Mouse (Mus musculus) forebrain, embryonic 12.5 days (tissue): ENCODE measurements around the gene Hist1h2be. TPM values are rescaled to one million over a fixed set of nuclear protein-coding genes. Genes with fewer than 3 reads are reported as not detected.
"Not testable (repeated sequence)": the region's sequence is repeated elsewhere in the genome, so short reads cannot be mapped to it uniquely, and the experiment has no call there.

Experiments used
- ATAC-seq: fragments of 200-750 bp; cut with Nextera tagmentation; 2 replicates; pipeline ENCODE4 v1.8.0; 2017; ENCODE audit warnings: moderate TSS enrichment; ENCODE audit not compliant: low FRiP score
- H3K27ac ChIP-seq: fragments of 300-500 bp; sonication (generic); 2 replicates; pipeline ENCODE4 v1.5.1; 2016; ENCODE audit warnings: mild to moderate bottlenecking
- H3K27me3 ChIP-seq: fragments of 300-500 bp; sonication (generic); 2 replicates; pipeline ENCODE4 v1.6.1; 2016; ENCODE audit warnings: mild to moderate bottlenecking
- H3K36me3 ChIP-seq: fragments of 300-500 bp; sonication (generic); replicated peaks from 2 replicates; pipeline ENCODE4 v1.6.1; 2016; ENCODE audit warnings: mild to moderate bottlenecking
- H3K4me1 ChIP-seq: fragments of 300-500 bp; sonication (generic); 2 replicates; pipeline ENCODE4 v1.6.1; 2016
- H3K4me2 ChIP-seq: fragments of 300-500 bp; sonication (generic); 2 replicates; pipeline ENCODE4 v1.6.1; 2016; ENCODE audit warnings: mild to moderate bottlenecking, moderate library complexity
- H3K4me3 ChIP-seq: fragments of 300-500 bp; sonication (generic); replicated peaks from 2 replicates; pipeline ENCODE4 v1.5.1; 2016; ENCODE audit warnings: mild to moderate bottlenecking
- H3K9ac ChIP-seq: fragments of 300-500 bp; sonication (generic); 2 replicates; pipeline ENCODE4 v1.6.1; 2016; ENCODE audit warnings: mild to moderate bottlenecking
- H3K9me3 ChIP-seq: fragments of 300-500 bp; sonication (generic); 2 replicates; pipeline ENCODE4 v1.6.1; 2016
- WGBS: fragments of 180-500 bp; shearing (Covaris S2); methylation state at CpG from one replicate; pipeline ENCODE4 v1.1.7; 2016; 5-methylcytosine and 5-hydroxymethylcytosine counted together
- polyA plus RNA-seq: library from polyadenylated mRNA; unstranded; fragments of >200 nt; fragmentation: Nextera tagmentation; extraction: Ambion mirVana; gene quantifications from 2 replicates; pipeline ENCODE4 v1.2.1, GENCODE M21; 2016

Gene Hist1h2be
- polyA plus RNA-seq, 1 experiment from 2014 or later = 3.7 TPM

GRCm38 (mm10) chr13:23562699-23563462 lies 58.0 kb downstream of the Hist1h2be start:
- Histone ChIP-seq H3K4me3 (peak overlapping the region; percentile 44), H3K36me3 (no peaks in the 10 kb centered on the region), H3K27me3 (no peaks in the 10 kb centered on the region), H3K4me1 (no peaks in the 10 kb centered on the region; the same call in 1 of the 2 replicates), H3K9me3 (no peaks in the 10 kb centered on the region), H3K27ac (peak overlapping the region; percentile 99), H3K9ac (peak overlapping the region; percentile 48), H3K4me2 (peak overlapping the region; percentile 64)
- ATAC-seq = peak; percentile 57
- 2% methylated on average over 18 of the region's 18 CpGs for WGBS

DNA sequence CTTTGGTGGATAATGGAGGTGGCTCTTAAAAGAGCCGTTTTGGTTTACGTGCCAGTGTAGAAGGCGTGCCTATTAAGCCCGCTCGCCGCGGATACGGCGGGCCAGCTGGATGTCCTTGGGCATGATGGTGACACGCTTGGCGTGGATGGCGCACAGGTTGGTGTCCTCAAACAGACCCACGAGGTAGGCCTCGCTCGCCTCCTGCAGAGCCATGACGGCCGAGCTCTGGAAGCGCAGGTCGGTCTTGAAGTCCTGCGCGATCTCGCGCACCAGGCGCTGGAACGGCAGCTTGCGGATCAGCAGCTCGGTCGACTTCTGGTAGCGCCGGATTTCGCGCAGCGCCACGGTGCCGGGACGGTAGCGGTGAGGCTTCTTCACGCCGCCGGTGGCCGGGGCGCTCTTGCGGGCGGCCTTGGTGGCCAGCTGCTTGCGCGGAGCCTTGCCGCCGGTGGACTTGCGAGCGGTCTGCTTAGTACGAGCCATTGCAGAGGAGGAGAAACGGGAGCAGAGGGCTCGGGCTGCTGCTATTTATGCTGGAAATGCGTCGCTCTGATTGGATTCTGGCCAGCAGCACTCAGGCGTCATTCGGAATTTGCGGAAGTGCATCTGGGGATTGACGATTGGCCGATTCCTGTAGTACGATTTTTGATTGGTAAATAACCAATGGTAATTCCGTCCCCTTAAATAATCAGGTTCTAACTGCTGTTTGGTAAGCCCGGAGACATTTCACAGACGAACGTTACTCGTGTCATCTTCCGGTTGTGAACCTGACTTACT lies 58.9 kb downstream of the Hist1h2be start, which contains the start of gene Hist1h3e:
Hist1h3e (minus strand) TSS at position 487 of the 777 bp plus-strand sequence.
- H3K36me3 ChIP-seq, H3K9me3 ChIP-seq, H3K27me3 ChIP-seq, H3K4me1 ChIP-seq: not testable (repeated sequence)
- peak; percentile 98 for ATAC-seq
- H3K4me2 ChIP-seq = peak within 1 kb of the TSS; percentile 64
- peak within 1 kb of the TSS; percentile 99 for H3K27ac ChIP-seq
- H3K4me3 ChIP-seq = peak within 1 kb of the TSS; percentile 44
- WGBS = under 1% methylated on average over 48 of the region's 67 CpGs
- H3K9ac ChIP-seq = peak within 1 kb of the TSS; percentile 63

- not testable (repeated sequence) for H3K36me3 ChIP-seq, H3K9me3 ChIP-seq, ATAC-seq, H3K27me3 ChIP-seq, H3K4me1 ChIP-seq
- Histone ChIP-seq H3K27ac (peak overlapping the region; percentile 99), H3K4me2 (peak overlapping the region; percentile 64), H3K9ac (peak overlapping the region; percentile 63), H3K4me3 (peak overlapping the region; percentile 44)
- WGBS = 0% methylated on average over 2 of the region's 5 CpGs
These were observed 59.4 kb downstream of the Hist1h2be start for GRCm38 (mm10) chr13:23561531-23561882.

- not testable (repeated sequence) for ATAC-seq, H3K9ac ChIP-seq, H3K4me3 ChIP-seq, H3K36me3 ChIP-seq, H3K9me3 ChIP-seq, H3K4me1 ChIP-seq, H3K27me3 ChIP-seq
- H3K4me2 ChIP-seq = peak overlapping the region; percentile 30
- H3K27ac ChIP-seq = peak overlapping the region; percentile 73; the same call in 1 of the 2 replicates
- WGBS = 24% methylated on average over 2 of the region's 2 CpGs
These were observed 60.2 kb downstream of the Hist1h2be start for GRCm38 (mm10) chr13:23560699-23561098.

- no peaks in the 10 kb centered on the region for H3K36me3 ChIP-seq
- H3K9me3 ChIP-seq = no peaks in the 10 kb centered on the region
- WGBS = 73% methylated on average over 3 of the region's 3 CpGs
- H3K4me3 ChIP-seq = no peak overlapping the region; the same call in 1 of the 2 replicates
- ATAC-seq = no peak
- peak overlapping the region; percentile 93 for H3K4me2 ChIP-seq
- H3K9ac ChIP-seq = no peak overlapping the region
- no peaks in the 10 kb centered on the region for H3K27me3 ChIP-seq
- 0 out of 2 replicates have a peak overlapping the region, but pooled peaks have one; percentile 42 for H3K27ac ChIP-seq
- peaks cover 16% of the 10 kb centered on the region for H3K4me1 ChIP-seq
These were observed 64.0 kb downstream of the Hist1h2be start for GRCm38 (mm10) chr13:23556906-23557305.

DNA sequence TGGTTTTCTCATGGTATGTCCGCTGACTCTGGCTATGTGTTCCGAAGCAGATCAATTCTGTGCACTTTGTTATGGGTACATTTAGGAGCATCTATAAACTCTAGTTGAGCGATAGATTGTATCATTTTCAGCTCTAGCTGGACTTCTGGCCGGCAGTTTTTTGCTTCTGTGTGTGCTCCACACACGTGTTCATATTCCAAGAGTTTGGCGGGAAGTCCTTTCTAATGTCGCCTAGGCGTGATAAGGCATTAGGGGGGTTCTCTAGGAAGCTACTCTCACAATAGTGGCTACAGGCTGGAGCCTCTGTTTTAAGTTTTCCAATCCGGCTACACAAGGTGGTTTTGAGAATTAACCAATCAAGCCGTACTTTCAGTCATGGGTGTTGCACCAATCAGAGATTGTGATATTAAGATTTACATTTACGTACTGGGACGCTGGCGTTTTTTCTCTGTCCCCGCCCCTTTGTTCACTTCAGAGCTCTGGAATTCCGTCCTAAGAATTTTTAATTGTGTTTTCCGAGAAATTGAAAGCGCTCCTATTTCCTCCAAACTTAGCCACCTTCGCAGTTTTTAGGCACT lies 65.0 kb downstream of the Hist1h2be start:
- Histone ChIP-seq H3K36me3 (no peaks in the 10 kb centered on the region), H3K4me1 (peaks cover 18% of the 10 kb centered on the region), H3K9me3 (no peaks in the 10 kb centered on the region), H3K9ac (peak overlapping the region; percentile 89), H3K27ac (peak overlapping the region; percentile 99), H3K4me2 (peak overlapping the region; percentile 93), H3K27me3 (no peaks in the 10 kb centered on the region), H3K4me3 (peak overlapping the region; percentile 56)
- ATAC-seq = peak; percentile 82
- under 1% methylated on average over 18 of the region's 18 CpGs for WGBS

DNA sequence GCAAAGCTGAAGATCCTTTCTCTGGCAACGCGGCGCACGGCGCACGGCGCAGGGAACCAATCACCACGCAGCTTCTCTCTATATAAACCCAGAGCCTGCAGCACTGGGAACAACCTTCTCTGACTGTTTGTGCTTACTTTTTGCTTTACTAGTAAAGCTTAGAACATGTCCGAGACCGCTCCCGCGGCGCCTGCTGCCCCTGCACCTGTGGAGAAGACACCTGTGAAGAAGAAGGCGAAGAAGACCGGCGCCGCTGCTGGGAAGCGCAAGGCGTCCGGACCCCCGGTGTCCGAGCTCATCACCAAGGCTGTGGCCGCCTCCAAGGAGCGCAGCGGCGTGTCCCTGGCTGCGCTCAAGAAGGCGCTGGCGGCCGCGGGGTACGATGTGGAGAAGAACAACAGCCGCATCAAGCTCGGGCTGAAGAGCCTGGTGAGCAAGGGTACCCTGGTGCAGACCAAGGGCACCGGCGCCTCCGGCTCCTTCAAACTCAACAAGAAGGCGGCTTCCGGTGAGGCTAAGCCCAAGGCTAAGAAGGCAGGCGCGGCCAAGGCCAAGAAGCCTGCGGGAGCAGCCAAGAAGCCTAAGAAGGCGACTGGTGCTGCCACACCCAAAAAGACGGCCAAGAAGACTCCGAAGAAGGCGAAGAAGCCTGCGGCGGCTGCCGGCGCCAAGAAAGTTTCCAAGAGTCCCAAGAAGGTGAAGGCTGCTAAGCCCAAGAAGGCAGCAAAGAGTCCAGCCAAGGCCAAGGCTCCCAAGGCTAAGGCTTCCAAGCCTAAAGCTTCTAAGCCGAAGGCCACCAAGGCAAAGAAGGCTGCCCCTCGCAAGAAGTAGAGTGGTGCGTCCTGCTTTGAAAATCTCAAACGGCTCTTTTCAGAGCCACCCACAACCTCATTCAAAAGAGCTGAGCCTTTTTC lies 65.7 kb downstream of the Hist1h2be start:
- under 1% methylated on average over 54 of the region's 54 CpGs for WGBS
- Histone ChIP-seq H3K9me3 (no peaks in the 10 kb centered on the region), H3K4me2 (peak overlapping the region; percentile 93), H3K27ac (peak overlapping the region; percentile 99), H3K36me3 (no peaks in the 10 kb centered on the region), H3K4me1 (peaks cover 23% of the 10 kb centered on the region), H3K9ac (peak overlapping the region; percentile 89), H3K27me3 (no peaks in the 10 kb centered on the region), H3K4me3 (peak overlapping the region; percentile 56)
- ATAC-seq = peak; percentile 88

DNA sequence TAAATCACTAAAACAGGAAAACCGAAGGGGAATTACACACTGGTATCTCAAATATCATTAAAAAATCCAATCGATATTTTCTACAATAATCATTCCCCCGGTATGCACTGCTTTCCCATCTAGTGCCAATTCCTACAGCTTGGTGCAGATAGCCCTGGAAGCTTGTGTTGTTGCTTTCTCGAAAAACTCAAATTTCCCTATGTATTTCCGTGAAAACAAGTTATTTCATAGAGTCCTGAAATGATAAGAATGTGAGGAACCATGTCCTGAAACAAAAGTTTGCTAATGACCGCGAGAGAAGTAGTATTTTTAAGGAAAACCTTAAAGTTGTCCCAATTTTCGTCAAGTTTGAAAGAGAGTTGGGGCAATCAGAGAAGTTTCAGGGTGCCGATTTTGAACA lies 66.5 kb downstream of the Hist1h2be start:
- peak overlapping the region; percentile 56 for H3K4me3 ChIP-seq
- H3K9ac ChIP-seq = peak overlapping the region; percentile 89
- WGBS = 26% methylated on average over 9 of the region's 9 CpGs
- H3K36me3 ChIP-seq = no peaks in the 10 kb centered on the region
- H3K27ac ChIP-seq = peak overlapping the region; percentile 99
- peaks cover 23% of the 10 kb centered on the region for H3K4me1 ChIP-seq
- H3K27me3 ChIP-seq = no peaks in the 10 kb centered on the region
- H3K4me2 ChIP-seq = peak overlapping the region; percentile 93
- no peaks in the 10 kb centered on the region for H3K9me3 ChIP-seq
- no peak for ATAC-seq

DNA sequence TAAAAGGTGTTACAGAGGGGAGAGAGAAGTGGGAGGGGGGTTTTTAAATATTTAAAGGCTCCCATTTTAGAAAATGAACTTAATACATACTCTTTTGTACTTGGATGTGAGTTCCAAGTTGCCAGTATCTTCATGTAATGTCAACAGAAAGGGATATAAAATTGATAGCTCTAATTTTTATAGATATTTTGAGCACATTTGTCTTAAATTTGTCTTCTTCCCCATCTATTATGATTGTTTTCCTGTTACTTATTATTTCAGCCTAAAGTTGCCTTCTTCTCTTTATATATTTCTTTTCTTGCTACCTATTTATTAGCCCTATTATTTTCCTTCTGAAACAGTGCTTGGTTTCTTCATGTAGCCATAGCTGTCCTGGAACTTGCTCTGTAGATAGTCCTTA lies 68.0 kb downstream of the Hist1h2be start, which contains the start of gene Hist1h1d:
Hist1h1d (plus strand) TSS at position 301 of the 400 bp plus-strand sequence.
- Histone ChIP-seq H3K4me2 (peak within 1 kb of the TSS; percentile 93), H3K36me3 (no peaks in the 10 kb centered on the region)
- no peak for ATAC-seq

GRCm38 (mm10) chr13:23551931-23552914 lies 68.7 kb downstream of the Hist1h2be start:
- ATAC-seq = no peak
- H3K27me3 ChIP-seq = no peaks in the 10 kb centered on the region
- peak overlapping the region; percentile 94 for H3K27ac ChIP-seq
- H3K4me1 ChIP-seq = peaks cover 23% of the 10 kb centered on the region
- 0 out of 2 replicates have a peak overlapping the region, but pooled peaks have one; percentile 67 for H3K9ac ChIP-seq
- WGBS = 46% methylated on average over 8 of the region's 8 CpGs
- H3K36me3 ChIP-seq = no peaks in the 10 kb centered on the region
- peak overlapping the region; percentile 58 for H3K4me2 ChIP-seq
- no peaks in the 10 kb centered on the region for H3K9me3 ChIP-seq
- peak overlapping the region; percentile 45 for H3K4me3 ChIP-seq

More for the DNA sequence above, 68.0 kb downstream of the Hist1h2be start, which contains the start of gene Hist1h1d:
- Histone ChIP-seq H3K4me3 (no peak within 1 kb of the TSS), H3K4me1 (peaks cover 23% of the 10 kb centered on the region), H3K9ac (no peak within 1 kb of the TSS), H3K9me3 (no peaks in the 10 kb centered on the region), H3K27me3 (no peaks in the 10 kb centered on the region), H3K27ac (peak within 1 kb of the TSS; percentile 99)
